Mouse (Mus musculus): ENCODE results near the gene Hhat.

- TF ChIP-seq CTCF (IDR thresholded peaks at IDR 0.05; ENCODE audit: low read depth, low read length) (no peak), POLR2A (IDR thresholded peaks at IDR 0.05; ENCODE audit: insufficient read depth, low read length) (no peak)
Observed at GRCm38 (mm10) chr1:192736002-192736426, 35.0 kb downstream of the Hhat start.

Data from ES-Bruce4 (cell line).